Mouse (Mus musculus) kidney, embryonic 15.5 days (tissue): ENCODE measurements around the gene Arl5b. TPM values are rescaled to one million over a fixed set of nuclear protein-coding genes. Genes with fewer than 3 reads are reported as not detected.

Experiments used
- ATAC-seq: fragments of 200-750 bp; cut with Nextera tagmentation; replicated peaks from 2 replicates; pipeline ENCODE4 v1.8.0; 2017; ENCODE audit warnings: moderate TSS enrichment; ENCODE audit not compliant: low FRiP score
- H3K27ac ChIP-seq: fragments of 300-500 bp; sonication (generic); 2 replicates; pipeline ENCODE4 v1.5.1; 2015; ENCODE audit warnings: mild to moderate bottlenecking, inconsistent platforms
- H3K27me3 ChIP-seq: fragments of 300-500 bp; sonication (generic); 2 replicates; pipeline ENCODE4 v1.6.1; 2015; ENCODE audit warnings: inconsistent platforms
- H3K36me3 ChIP-seq: fragments of 300-500 bp; sonication (generic); 2 replicates; pipeline ENCODE4 v1.6.1; 2015; ENCODE audit warnings: inconsistent platforms
- H3K4me1 ChIP-seq: fragments of 300-500 bp; sonication (generic); 2 replicates; pipeline ENCODE4 v1.6.1; 2015; ENCODE audit warnings: inconsistent platforms
- H3K4me2 ChIP-seq: fragments of 300-500 bp; sonication (generic); 2 replicates; pipeline ENCODE4 v1.6.1; 2015; ENCODE audit warnings: moderate library complexity, mild to moderate bottlenecking, inconsistent platforms
- H3K4me3 ChIP-seq: fragments of 300-500 bp; sonication (generic); replicated peaks from 2 replicates; pipeline ENCODE4 v1.5.1; 2015; ENCODE audit warnings: mild to moderate bottlenecking, inconsistent platforms
- H3K9ac ChIP-seq: fragments of 300-500 bp; sonication (generic); 2 replicates; pipeline ENCODE4 v1.6.1; 2015; ENCODE audit warnings: mild to moderate bottlenecking, inconsistent platforms
- H3K9me3 ChIP-seq: fragments of 300-500 bp; sonication (generic); replicated peaks from 2 replicates; pipeline ENCODE4 v1.6.1; 2016; ENCODE audit warnings: inconsistent platforms
- WGBS: fragments of 180-500 bp; shearing (Covaris S2); methylation state at CpG from one replicate; pipeline ENCODE4 v1.1.7; 2015; ENCODE audit warnings: mixed read lengths; 5-methylcytosine and 5-hydroxymethylcytosine counted together
- polyA plus RNA-seq: library from polyadenylated mRNA; unstranded; fragments of >200 nt; fragmentation: Nextera tagmentation; extraction: Ambion mirVana; gene quantifications from 2 replicates; pipeline ENCODE4 v1.2.1, GENCODE M21; 2015

The Arl5b gene
- polyA plus RNA-seq, 1 experiment from 2014 or later: 30.8 TPM

DNA sequence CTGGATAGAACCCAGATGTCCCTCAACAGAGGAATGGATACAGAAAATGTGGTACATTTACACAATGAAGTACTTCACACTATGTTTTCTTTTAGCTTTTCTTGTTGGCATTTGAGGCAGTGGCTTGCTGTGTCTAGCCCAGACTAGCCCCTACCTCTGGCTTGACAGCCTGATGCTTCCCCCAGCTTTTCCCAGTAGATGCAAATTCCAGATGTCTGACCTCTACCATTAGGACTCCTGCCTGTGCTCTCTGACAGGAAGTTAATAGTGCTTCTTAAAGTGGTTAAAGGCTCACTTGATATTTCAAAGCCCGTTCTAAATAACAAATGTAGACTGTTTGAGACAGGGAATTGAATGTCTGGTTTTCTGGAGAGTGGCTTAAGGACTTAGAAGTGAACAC is 14.6 kb downstream of the Arl5b start:
- no peaks in the 10 kb centered on the region for H3K27me3 ChIP-seq
- H3K36me3 ChIP-seq: peaks cover 19% of the 10 kb centered on the region
- H3K9me3 ChIP-seq: no peaks in the 10 kb centered on the region
- H3K4me3 ChIP-seq: no peak overlapping the region
- 30% methylated on average over 1 of the region's 1 CpGs for WGBS
- no peak overlapping the region for H3K9ac ChIP-seq
- H3K4me2 ChIP-seq: no peak overlapping the region
- ATAC-seq: no peak
- H3K4me1 ChIP-seq: 0 out of 2 replicates have a peak, but pooled peaks cover 7% of the 10 kb centered on the region
- H3K27ac ChIP-seq: peak overlapping the region; percentile 30; the same call in 1 of the 2 replicates

DNA sequence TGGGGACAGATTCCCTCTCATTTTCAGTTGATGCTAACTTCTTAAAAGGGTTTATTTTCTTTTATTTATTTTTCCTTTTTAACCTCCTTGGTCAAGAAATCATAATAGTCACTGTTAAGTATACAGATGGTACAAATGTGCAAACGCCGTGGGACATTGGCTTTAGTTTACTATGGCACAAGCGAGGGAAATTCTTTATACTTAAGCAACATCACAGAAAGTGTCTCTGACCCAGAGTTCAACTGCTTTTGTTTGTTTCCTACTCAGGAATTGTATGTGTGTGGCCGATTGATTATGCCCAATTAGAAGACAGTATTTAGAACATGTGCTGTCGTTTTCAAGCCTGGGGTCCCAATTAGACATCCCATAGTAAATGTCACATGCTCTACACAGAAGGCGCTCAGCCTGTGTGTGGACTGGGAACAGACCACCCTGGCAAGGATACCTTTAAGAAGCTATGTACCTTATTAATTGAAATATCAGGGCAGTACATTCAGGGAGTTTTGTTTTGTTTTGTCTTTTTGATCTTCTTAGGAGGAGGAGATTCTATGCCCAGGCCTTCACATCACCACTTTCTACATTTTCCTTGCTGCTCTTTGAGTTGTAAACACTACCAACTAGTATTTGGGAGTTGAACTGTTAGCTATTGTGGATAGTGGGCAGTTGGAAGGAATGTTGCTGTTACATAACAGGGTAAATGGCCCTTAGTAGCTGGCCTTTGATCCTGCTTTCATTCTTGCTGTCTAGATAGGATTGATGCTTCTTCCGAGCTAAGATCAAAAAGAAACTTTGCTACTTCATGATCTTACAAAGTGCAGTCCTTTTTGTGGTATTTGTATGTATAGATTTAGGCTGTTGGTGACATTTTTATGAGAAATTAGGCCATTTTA is 15.4 kb downstream of the Arl5b start:
- WGBS: 74% methylated on average over 7 of the region's 7 CpGs
- Histone ChIP-seq H3K4me1 (0 out of 2 replicates have a peak, but pooled peaks cover 7% of the 10 kb centered on the region), H3K27me3 (no peaks in the 10 kb centered on the region), H3K9me3 (no peaks in the 10 kb centered on the region), H3K4me3 (no peak overlapping the region), H3K27ac (peak overlapping the region; percentile 30; the same call in 1 of the 2 replicates), H3K4me2 (no peak overlapping the region), H3K36me3 (peaks cover 24% of the 10 kb centered on the region), H3K9ac (no peak overlapping the region)
- ATAC-seq: no peak

DNA sequence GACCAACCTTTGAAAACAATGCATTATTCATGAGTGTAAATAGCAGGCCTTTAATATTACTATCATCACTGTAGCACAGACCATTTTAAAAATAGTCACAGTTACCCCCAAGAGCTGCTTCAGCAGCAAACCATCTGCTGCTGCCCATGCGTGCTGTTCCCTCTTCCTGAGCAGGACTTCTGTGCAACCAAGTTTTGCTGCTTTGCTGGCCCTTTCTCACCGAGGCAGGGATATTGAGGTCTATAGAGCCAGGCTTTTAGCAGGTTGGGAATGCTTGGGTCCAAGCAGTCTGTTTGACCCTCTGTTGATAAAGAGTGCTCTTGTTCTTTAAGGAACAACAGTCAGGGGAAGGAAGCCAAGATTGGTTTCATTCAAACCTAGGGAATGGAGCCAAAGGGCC is 16.3 kb downstream of the Arl5b start:
- no peak overlapping the region for H3K4me2 ChIP-seq
- WGBS: 83% methylated on average over 2 of the region's 2 CpGs
- H3K4me1 ChIP-seq: 0 out of 2 replicates have a peak, but pooled peaks cover 7% of the 10 kb centered on the region
- H3K27me3 ChIP-seq: no peaks in the 10 kb centered on the region
- H3K4me3 ChIP-seq: no peak overlapping the region
- H3K36me3 ChIP-seq: peaks cover 31% of the 10 kb centered on the region
- H3K9ac ChIP-seq: no peak overlapping the region
- no peak overlapping the region for H3K27ac ChIP-seq
- ATAC-seq: no peak
- no peaks in the 10 kb centered on the region for H3K9me3 ChIP-seq

DNA sequence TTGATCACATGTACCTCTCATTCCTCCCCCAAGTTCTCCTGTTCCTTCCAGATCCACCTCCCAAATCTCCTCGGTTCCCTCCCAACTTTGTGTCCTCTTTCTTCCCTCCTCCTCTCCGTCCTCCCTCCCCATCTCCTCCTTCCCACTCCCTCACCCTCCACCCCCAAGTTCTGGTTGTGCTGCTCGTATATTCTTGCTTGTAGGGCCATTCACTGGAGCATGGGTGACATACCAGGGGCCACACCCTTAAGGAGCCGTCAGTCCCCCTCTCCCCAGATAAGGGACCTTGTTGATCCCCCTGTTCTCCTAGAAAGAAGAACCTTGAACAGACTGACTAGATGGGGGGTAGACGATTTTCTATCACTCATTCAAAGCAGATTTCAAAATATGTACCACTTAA is 17.9 kb downstream of the Arl5b start:
- no peak overlapping the region for H3K4me3 ChIP-seq
- no peak for ATAC-seq

DNA sequence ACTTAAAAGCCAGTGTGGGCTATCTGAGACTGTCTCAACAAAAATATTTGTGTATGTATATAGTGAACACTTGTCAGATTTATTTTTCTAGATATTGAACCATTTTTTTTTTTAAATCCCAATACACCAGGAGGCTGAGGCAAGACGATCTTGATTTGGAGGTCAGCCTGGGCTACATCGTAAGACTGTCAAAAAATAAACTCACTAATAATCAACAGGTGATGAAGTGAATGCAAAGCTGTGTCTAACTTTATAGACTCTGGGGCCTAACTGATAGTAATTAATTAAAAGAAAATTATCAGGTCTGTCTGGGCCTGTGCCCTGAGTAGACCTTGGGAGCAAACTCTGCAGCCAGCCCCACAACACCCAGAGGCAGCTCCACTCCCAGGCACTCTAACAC is 34.5 kb downstream of the Arl5b start:
- Histone ChIP-seq H3K27me3 (no peaks in the 10 kb centered on the region), H3K4me1 (no peaks in the 10 kb centered on the region), H3K4me3 (no peak overlapping the region), H3K36me3 (peaks cover 50% of the 10 kb centered on the region), H3K27ac (no peak overlapping the region), H3K9me3 (no peaks in the 10 kb centered on the region), H3K9ac (no peak overlapping the region), H3K4me2 (no peak overlapping the region)
- WGBS: 88% methylated on average over 2 of the region's 2 CpGs
- no peak; the same call in 1 of the 2 replicates for ATAC-seq

More for the DNA sequence above, 17.9 kb downstream of the Arl5b start:
- Histone ChIP-seq H3K27me3 (no peaks in the 10 kb centered on the region), H3K4me1 (0 out of 2 replicates have a peak, but pooled peaks cover 7% of the 10 kb centered on the region), H3K4me2 (no peak overlapping the region), H3K9ac (no peak overlapping the region), H3K9me3 (no peaks in the 10 kb centered on the region), H3K36me3 (peaks cover 40% of the 10 kb centered on the region), H3K27ac (no peak overlapping the region)
- WGBS: 72% methylated on average over 5 of the region's 5 CpGs

DNA sequence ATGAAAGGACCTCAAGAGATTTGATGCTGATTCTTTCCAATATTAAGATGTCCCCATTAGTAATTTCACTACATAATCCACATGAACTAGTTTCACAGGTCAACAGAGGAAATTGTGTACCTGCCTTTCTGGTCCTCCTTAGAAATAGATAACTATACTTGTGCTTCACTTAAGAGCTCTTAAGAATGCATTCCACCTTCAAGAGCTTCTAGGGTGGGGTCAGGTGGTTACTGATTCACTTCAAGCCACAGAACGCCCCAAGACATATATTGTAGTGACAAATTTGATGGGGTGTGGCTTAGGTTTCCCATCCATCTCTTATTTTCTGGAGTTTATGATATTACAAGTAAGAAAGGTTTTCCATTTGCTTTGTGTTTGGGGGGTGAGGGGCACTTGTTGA is 38.1 kb downstream of the Arl5b start:
- Histone ChIP-seq H3K4me1 (no peaks in the 10 kb centered on the region), H3K9me3 (no peaks in the 10 kb centered on the region), H3K4me2 (no peak overlapping the region), H3K27ac (no peak overlapping the region), H3K4me3 (no peak overlapping the region), H3K36me3 (peaks cover 19% of the 10 kb centered on the region), H3K27me3 (no peaks in the 10 kb centered on the region), H3K9ac (no peak overlapping the region)
- no peak for ATAC-seq
- 84% methylated on average over 1 of the region's 1 CpGs for WGBS

DNA sequence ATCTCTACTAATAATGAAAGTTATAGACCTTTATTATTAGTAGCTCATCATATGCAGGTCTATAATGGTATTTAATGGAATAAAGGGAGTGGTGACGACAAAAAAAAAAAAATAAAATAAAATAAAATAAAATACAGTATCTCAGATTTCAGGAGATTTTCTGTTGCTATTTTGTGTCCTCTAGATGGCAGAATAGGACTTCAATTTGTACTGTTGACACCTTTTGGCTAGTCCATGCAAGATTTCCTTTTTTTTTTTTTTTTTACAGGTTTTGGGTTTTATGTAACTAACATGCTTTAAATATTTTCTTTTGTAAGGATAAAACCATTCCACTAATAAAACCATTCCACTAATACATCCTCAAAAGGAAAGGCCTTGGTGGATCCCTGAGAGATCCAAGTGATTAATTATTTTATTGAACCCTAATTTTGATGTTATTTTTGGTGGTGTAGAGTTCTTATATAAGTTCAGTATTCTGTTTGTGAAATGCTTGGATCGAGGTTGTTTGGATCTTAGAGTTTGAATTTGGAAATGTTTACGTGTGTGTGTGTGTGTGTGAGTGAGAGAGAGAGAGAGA is 47.4 kb downstream of the Arl5b start:
- H3K4me2 ChIP-seq: no peak overlapping the region
- no peaks in the 10 kb centered on the region for H3K27me3 ChIP-seq
- H3K27ac ChIP-seq: no peak overlapping the region
- no peak for ATAC-seq
- H3K36me3 ChIP-seq: no peaks in the 10 kb centered on the region
- H3K9ac ChIP-seq: no peak overlapping the region
- WGBS: 60% methylated on average over 3 of the region's 3 CpGs
- H3K4me1 ChIP-seq: no peaks in the 10 kb centered on the region
- H3K4me3 ChIP-seq: no peak overlapping the region
- H3K9me3 ChIP-seq: no peaks in the 10 kb centered on the region

DNA sequence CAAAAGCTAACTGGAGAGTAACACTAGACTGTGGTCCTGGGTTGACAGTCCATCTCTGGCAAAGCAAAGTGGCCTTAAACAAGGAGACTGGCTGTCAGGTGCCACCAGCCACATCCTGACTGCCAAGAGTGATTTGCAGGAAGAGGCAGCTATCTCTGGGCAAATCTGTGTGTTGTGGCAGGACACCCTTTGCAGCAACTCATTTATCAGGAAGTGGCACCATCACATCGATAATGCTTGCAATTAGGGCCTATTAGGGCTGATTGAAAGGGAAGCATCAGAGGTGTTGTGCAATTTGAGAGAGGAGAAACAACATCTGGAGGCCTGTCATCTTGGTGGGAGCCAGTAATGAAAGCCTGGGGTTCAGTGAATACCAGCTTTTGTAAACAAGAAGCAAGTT is 55.2 kb downstream of the Arl5b start:
- H3K4me3 ChIP-seq: no peak overlapping the region
- H3K9ac ChIP-seq: no peak overlapping the region
- no peaks in the 10 kb centered on the region for H3K27me3 ChIP-seq
- H3K4me1 ChIP-seq: no peaks in the 10 kb centered on the region
- no peak overlapping the region for H3K27ac ChIP-seq
- ATAC-seq: no peak
- H3K36me3 ChIP-seq: no peaks in the 10 kb centered on the region
- no peak overlapping the region for H3K4me2 ChIP-seq
- WGBS: 28% methylated on average over 1 of the region's 1 CpGs
- no peaks in the 10 kb centered on the region for H3K9me3 ChIP-seq

DNA sequence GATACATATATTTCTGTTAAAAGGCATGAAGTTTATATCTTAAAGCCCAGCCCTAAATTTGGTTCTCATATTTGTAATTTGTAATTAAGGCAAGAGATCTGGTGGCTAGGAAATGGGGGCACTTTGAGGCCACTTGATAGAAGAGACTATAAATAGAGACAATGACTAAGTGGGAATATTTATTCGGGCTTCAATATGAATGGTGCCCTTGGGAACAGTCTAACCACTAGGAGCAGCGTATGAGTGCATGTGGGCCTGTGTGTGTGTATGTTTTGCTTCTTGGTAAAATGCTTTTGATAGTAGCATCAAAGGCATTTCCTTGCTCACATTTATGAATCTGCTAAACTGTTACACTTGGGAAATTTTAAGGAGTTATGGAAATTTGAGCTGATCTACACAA is 62.1 kb downstream of the Arl5b start:
- no peak for ATAC-seq
- H3K36me3 ChIP-seq: no peaks in the 10 kb centered on the region
- WGBS: 57% methylated on average over 2 of the region's 2 CpGs

DNA sequence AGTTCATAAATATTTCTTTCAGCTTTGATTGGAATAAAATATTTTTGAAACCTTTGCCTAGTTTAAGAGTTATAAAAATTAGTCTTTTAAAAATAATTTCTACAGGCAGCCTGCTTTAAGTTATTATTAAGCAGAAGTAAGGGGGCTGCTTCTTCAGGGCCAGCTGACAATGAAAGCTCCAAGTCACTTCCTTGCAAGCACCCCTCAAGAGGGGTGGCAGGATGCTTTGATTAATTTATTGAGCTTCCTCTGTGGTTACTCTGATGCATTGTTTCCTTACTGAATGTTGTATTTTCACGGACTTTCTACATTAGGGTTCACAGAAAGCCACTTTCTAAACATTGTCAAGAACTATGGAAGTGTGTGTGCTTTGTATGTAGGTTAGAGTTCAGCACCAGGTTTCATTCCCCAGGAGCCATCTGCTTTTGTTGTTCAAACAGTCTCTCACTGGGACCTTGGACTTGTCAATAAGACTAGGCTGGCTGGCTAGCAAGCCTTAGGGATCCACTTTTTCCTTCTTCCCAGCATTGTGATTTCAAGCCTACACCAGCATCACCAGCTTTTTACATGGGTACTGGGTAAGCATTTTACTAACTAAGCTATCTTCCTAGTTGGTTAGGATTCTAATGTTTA is 62.7 kb downstream of the Arl5b start:
- no peak for ATAC-seq
- 40% methylated on average over 1 of the region's 1 CpGs for WGBS

More for the DNA sequence above, 62.1 kb downstream of the Arl5b start:
- Histone ChIP-seq H3K27ac (no peak overlapping the region), H3K9me3 (no peaks in the 10 kb centered on the region), H3K4me3 (no peak overlapping the region), H3K9ac (no peak overlapping the region), H3K27me3 (no peaks in the 10 kb centered on the region), H3K4me2 (no peak overlapping the region), H3K4me1 (no peaks in the 10 kb centered on the region)

DNA sequence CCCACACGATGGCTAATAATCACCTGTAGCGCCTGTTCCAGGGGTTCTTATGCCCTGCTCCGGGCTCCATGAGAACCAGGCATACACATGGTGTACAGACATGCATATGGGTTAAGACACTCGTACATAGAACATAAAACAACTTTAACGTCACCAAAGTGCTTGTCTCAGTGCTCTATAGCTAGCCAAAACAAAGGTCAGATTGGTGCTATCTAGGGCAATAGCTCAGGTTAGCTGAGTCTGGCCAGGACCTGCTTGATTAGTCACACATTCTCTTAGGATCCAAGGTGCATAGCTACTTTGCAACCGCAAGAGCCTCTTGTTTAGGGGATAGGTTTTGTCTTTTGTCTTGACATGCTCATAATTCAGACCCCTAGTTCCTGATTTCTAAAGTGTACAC is 63.5 kb downstream of the Arl5b start:
- WGBS: 83% methylated on average over 6 of the region's 6 CpGs
- Histone ChIP-seq H3K9me3 (no peaks in the 10 kb centered on the region), H3K4me1 (no peaks in the 10 kb centered on the region), H3K4me3 (no peak overlapping the region), H3K9ac (no peak overlapping the region), H3K27ac (no peak overlapping the region), H3K4me2 (no peak overlapping the region), H3K36me3 (no peaks in the 10 kb centered on the region), H3K27me3 (no peaks in the 10 kb centered on the region)
- ATAC-seq: no peak

More for the DNA sequence above, 62.7 kb downstream of the Arl5b start:
- no peaks in the 10 kb centered on the region for H3K27me3 ChIP-seq
- H3K9ac ChIP-seq: no peak overlapping the region
- H3K27ac ChIP-seq: no peak overlapping the region
- no peaks in the 10 kb centered on the region for H3K4me1 ChIP-seq
- no peaks in the 10 kb centered on the region for H3K36me3 ChIP-seq
- no peak overlapping the region for H3K4me2 ChIP-seq
- H3K4me3 ChIP-seq: no peak overlapping the region
- no peaks in the 10 kb centered on the region for H3K9me3 ChIP-seq

DNA sequence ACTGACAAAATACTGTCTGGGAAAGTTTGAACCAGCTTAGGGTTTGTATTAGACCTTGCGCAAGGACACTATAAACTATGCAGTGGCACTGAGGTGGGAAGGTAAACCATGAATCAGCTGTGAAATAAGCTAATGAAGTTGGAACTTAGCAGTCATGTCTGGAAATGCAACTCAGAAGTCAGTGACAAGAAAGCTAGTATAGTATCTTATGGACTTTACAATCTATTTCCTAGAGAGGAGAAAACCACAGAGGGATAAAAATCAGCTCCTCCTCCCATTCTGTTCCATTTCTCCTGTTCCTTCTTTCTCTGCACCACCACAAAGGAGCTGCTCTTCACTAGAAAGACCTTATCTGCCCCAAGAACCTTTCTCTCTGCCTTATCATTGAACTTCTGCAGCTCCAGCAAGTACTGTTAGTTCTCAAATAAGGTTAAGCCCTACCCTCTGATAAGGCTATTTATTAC is 72.1 kb downstream of the Arl5b start:
- H3K4me2 ChIP-seq: no peak overlapping the region
- H3K4me3 ChIP-seq: no peak overlapping the region
- no peaks in the 10 kb centered on the region for H3K4me1 ChIP-seq
- ATAC-seq: no peak
- no peaks in the 10 kb centered on the region for H3K27me3 ChIP-seq
- H3K27ac ChIP-seq: no peak overlapping the region
- no peaks in the 10 kb centered on the region for H3K9me3 ChIP-seq
- H3K36me3 ChIP-seq: no peaks in the 10 kb centered on the region
- WGBS: 94% methylated on average over 1 of the region's 1 CpGs
- H3K9ac ChIP-seq: no peak overlapping the region
